Mouse (Mus musculus) myocyte (in vitro differentiated cells): ENCODE measurements around the gene Rgs6. TPM values are rescaled to one million over a fixed set of nuclear protein-coding genes. Genes with fewer than 3 reads are reported as not detected.

Experiments
- H3K27me3 ChIP-seq: one replicate; pipeline ENCODE4 v1.6.1; 2011; ENCODE audit not compliant: control insufficient read depth, insufficient read depth, insufficient read length
- H3K36me3 ChIP-seq: one replicate; pipeline ENCODE4 v1.6.1; 2011; ENCODE audit not compliant: control insufficient read depth, insufficient read depth
- H3K4me2 ChIP-seq: one replicate; pipeline ENCODE4 v1.6.1; 2011; ENCODE audit warnings: low read depth, control low read depth
- H3K4me3 ChIP-seq: one replicate; pipeline ENCODE4 v1.5.1; 2011; ENCODE audit warnings: mild to moderate bottlenecking, control low read depth, moderate library complexity
- H3K79me2 ChIP-seq: one replicate; pipeline ENCODE4 v1.6.1; 2011; ENCODE audit not compliant: control insufficient read depth, insufficient read depth
- H3ac ChIP-seq: one replicate; pipeline ENCODE4 v1.6.1; 2011; ENCODE audit not compliant: control insufficient read depth, insufficient read length
- CEBPB ChIP-seq: IDR thresholded peaks from 2 replicates; pipeline ENCODE4 v1.6.1; 2011; ENCODE audit warnings: mild to moderate bottlenecking, moderate library complexity; ENCODE audit not compliant: poor library complexity, insufficient read depth, severe bottlenecking
- E2F4 ChIP-seq: IDR thresholded peaks from one replicate; pipeline ENCODE4 v1.6.1; 2011; ENCODE audit warnings: mild to moderate bottlenecking, control low read depth, moderate library complexity; ENCODE audit not compliant: insufficient read depth
- MAX ChIP-seq: IDR thresholded peaks from one replicate; pipeline ENCODE4 v1.6.1; 2011; ENCODE audit warnings: low read depth, mild to moderate bottlenecking, control low read depth
- MYOD1 ChIP-seq, 3 experiments: IDR thresholded peaks; one replicate each; pipeline ENCODE4 v1.6.1; 2011; ENCODE audit warnings: control low read depth in 2 of 3, low read depth in 2 of 3, mild to moderate bottlenecking in 2 of 3, moderate library complexity in 1 of 3; ENCODE audit not compliant: insufficient read length in 2 of 3, control insufficient read depth in 1 of 3
- MYOG ChIP-seq, 3 experiments: IDR thresholded peaks; one replicate each; pipeline ENCODE4 v1.6.1; 2011; ENCODE audit warnings: control low read depth in 2 of 3, low read depth in 2 of 3, mild to moderate bottlenecking in 2 of 3; ENCODE audit not compliant: insufficient read length in 2 of 3, control insufficient read depth in 1 of 3, insufficient read depth in 1 of 3
- POLR2A ChIP-seq: IDR thresholded peaks from one replicate; pipeline ENCODE4 v1.6.1; 2011; ENCODE audit warnings: low read depth, mild to moderate bottlenecking, control low read depth, moderate library complexity; ENCODE audit not compliant: insufficient read length
- POLR2AphosphoS2 ChIP-seq: IDR thresholded peaks from one replicate; pipeline ENCODE4 v1.6.1; 2011; ENCODE audit warnings: low read depth, control low read depth; ENCODE audit not compliant: insufficient read length
- REST ChIP-seq: IDR thresholded peaks from one replicate; pipeline ENCODE4 v1.6.1; 2011; ENCODE audit warnings: mild to moderate bottlenecking, control low read depth, moderate library complexity; ENCODE audit not compliant: insufficient read depth, insufficient read length
- SRF ChIP-seq: IDR thresholded peaks from one replicate; pipeline ENCODE4 v1.6.1; 2011; ENCODE audit warnings: low read depth; ENCODE audit not compliant: control insufficient read depth, insufficient read length
- TCF12 ChIP-seq: IDR thresholded peaks from one replicate; pipeline ENCODE4 v1.6.1; 2011; ENCODE audit warnings: mild to moderate bottlenecking, control low read depth; ENCODE audit not compliant: poor library complexity, insufficient read depth, severe bottlenecking
- TCF3 ChIP-seq: IDR thresholded peaks from one replicate; pipeline ENCODE4 v1.6.1; 2011; ENCODE audit warnings: low read depth, control low read depth; ENCODE audit not compliant: insufficient read length
- USF1 ChIP-seq: IDR thresholded peaks from one replicate; pipeline ENCODE4 v1.6.1; 2011; ENCODE audit warnings: low read depth, mild to moderate bottlenecking, control low read depth, moderate library complexity
- polyA plus RNA-seq: library from polyadenylated mRNA; unstranded; fragments of >200 nt; fragmentation: generic; extraction: Trizol; gene quantifications from one replicate; pipeline ENCODE4 v1.2.1, GENCODE M21; 2012; ENCODE audit warnings: missing spikeins

Rgs6 gene
- polyA plus RNA-seq, 1 experiment = not detected

GRCm38 (mm10) chr12:82932706-82933461 is 344.8 kb downstream of the Rgs6 start:
- Histone ChIP-seq H3K27me3 (peaks cover 3% of the 10 kb centered on the region), H3K79me2 (no peaks in the 10 kb centered on the region), H3ac (no peak overlapping the region), H3K4me2 (no peak overlapping the region), H3K4me3 (no peak overlapping the region), H3K36me3 (no peaks in the 10 kb centered on the region)
- TF ChIP-seq MAX = no peak
- no peak for TF ChIP-seq CEBPB
- TF ChIP-seq REST = no peak
- TF ChIP-seq TCF3 = no peak
- TF ChIP-seq POLR2AphosphoS2 = no peak
- no peak for TF ChIP-seq SRF
- TF ChIP-seq MYOG (IDR thresholded peaks at IDR 0.05; ENCODE audit: control insufficient read depth in 1 of 3, insufficient read depth in 1 of 3, insufficient read length in 2 of 3, low read depth in 2 of 3) = no peak
- no peak for TF ChIP-seq MYOD1 (IDR thresholded peaks at IDR 0.05; ENCODE audit: control insufficient read depth in 1 of 3, insufficient read length in 2 of 3, low read depth in 2 of 3)

- Histone ChIP-seq H3K36me3 (no peaks in the 10 kb centered on the region), H3K79me2 (no peaks in the 10 kb centered on the region), H3ac (no peak overlapping the region), H3K27me3 (peaks cover 4% of the 10 kb centered on the region), H3K4me2 (no peak overlapping the region), H3K4me3 (no peak overlapping the region)
- TF ChIP-seq SRF = no peak
- no peak for TF ChIP-seq USF1
- no peak for TF ChIP-seq MYOD1 (IDR thresholded peaks at IDR 0.05; ENCODE audit: control insufficient read depth in 1 of 3, insufficient read length in 2 of 3, low read depth in 2 of 3)
- TF ChIP-seq TCF3 = no peak
- TF ChIP-seq POLR2A = no peak
- no peak for TF ChIP-seq E2F4
- TF ChIP-seq POLR2AphosphoS2 = no peak
- no peak for TF ChIP-seq CEBPB
- TF ChIP-seq REST = no peak
- no peak for TF ChIP-seq MAX
- no peak for TF ChIP-seq TCF12
- TF ChIP-seq MYOG (IDR thresholded peaks at IDR 0.05; ENCODE audit: control insufficient read depth in 1 of 3, insufficient read depth in 1 of 3, insufficient read length in 2 of 3, low read depth in 2 of 3) = no peak
Observed at GRCm38 (mm10) chr12:82935121-82935762, 347.1 kb downstream of the Rgs6 start.

GRCm38 (mm10) chr12:82935767-82936166 is 347.7 kb downstream of the Rgs6 start:
- H3ac ChIP-seq = no peak overlapping the region
- H3K4me3 ChIP-seq = no peak overlapping the region
- H3K27me3 ChIP-seq = peaks cover 4% of the 10 kb centered on the region
- H3K36me3 ChIP-seq = no peaks in the 10 kb centered on the region
- no peak overlapping the region for H3K4me2 ChIP-seq
- no peak for TF ChIP-seq POLR2A
- no peak for TF ChIP-seq MAX
- TF ChIP-seq TCF12 = no peak
- TF ChIP-seq MYOG (IDR thresholded peaks at IDR 0.05; ENCODE audit: control insufficient read depth in 1 of 3, insufficient read depth in 1 of 3, insufficient read length in 2 of 3, low read depth in 2 of 3) = no peak
- no peak for TF ChIP-seq TCF3
- no peak for TF ChIP-seq E2F4
- TF ChIP-seq CEBPB = no peak
- no peak for TF ChIP-seq POLR2AphosphoS2
- no peak for TF ChIP-seq USF1
- TF ChIP-seq MYOD1 (IDR thresholded peaks at IDR 0.05; ENCODE audit: control insufficient read depth in 1 of 3, insufficient read length in 2 of 3, low read depth in 2 of 3) = no peak
- no peak for TF ChIP-seq REST
- TF ChIP-seq SRF = no peak
- H3K79me2 ChIP-seq = no peaks in the 10 kb centered on the region

- TF ChIP-seq TCF12 (no peak), CEBPB (no peak), USF1 (no peak), MYOG (IDR thresholded peaks at IDR 0.05; ENCODE audit: control insufficient read depth in 1 of 3, insufficient read depth in 1 of 3, insufficient read length in 2 of 3, low read depth in 2 of 3) (no peak), MAX (no peak)
- peaks cover 4% of the 10 kb centered on the region for H3K27me3 ChIP-seq
- H3ac ChIP-seq = no peak overlapping the region
- no peaks in the 10 kb centered on the region for H3K36me3 ChIP-seq
- no peak overlapping the region for H3K4me2 ChIP-seq
- no peak overlapping the region for H3K4me3 ChIP-seq
- H3K79me2 ChIP-seq = no peaks in the 10 kb centered on the region
Observed at GRCm38 (mm10) chr12:82940461-82940860, 352.4 kb downstream of the Rgs6 start.

- no peak for TF ChIP-seq CEBPB
- no peak for TF ChIP-seq MAX
- TF ChIP-seq MYOG (IDR thresholded peaks at IDR 0.05; ENCODE audit: control insufficient read depth in 1 of 3, insufficient read depth in 1 of 3, insufficient read length in 2 of 3, low read depth in 2 of 3) = no peak
- TF ChIP-seq TCF3 = no peak
- no peak for TF ChIP-seq TCF12
- no peak for TF ChIP-seq SRF
- TF ChIP-seq REST = no peak
- TF ChIP-seq MYOD1 (IDR thresholded peaks at IDR 0.05; ENCODE audit: control insufficient read depth in 1 of 3, insufficient read length in 2 of 3, low read depth in 2 of 3) = no peak
- no peak for TF ChIP-seq USF1
- H3ac ChIP-seq = no peak overlapping the region
- H3K36me3 ChIP-seq = no peaks in the 10 kb centered on the region
- H3K27me3 ChIP-seq = no peaks in the 10 kb centered on the region
- no peak overlapping the region for H3K4me3 ChIP-seq
- no peak overlapping the region for H3K4me2 ChIP-seq
- H3K79me2 ChIP-seq = no peaks in the 10 kb centered on the region
Observed at GRCm38 (mm10) chr12:82946507-82946906, 358.4 kb downstream of the Rgs6 start.
